In genomic region chr12:13389644-13390043, GRCm38 (mm10) we compare ENCODE assay signal across 29 mouse cellular contexts.
DNase-seq lines count a peak whose midpoint lies in the region; ATAC-seq and TF ChIP-seq lines count a peak whose summit lies in the region.
"Had no signal": no experiment of that assay in that cellular context is flagged by ENCODE, and none has a peak within 500 bp of the region (broad histone marks: within the 10 kb centered on the region; RNA-seq: fewer than 3 reads in every experiment).

No protein-coding gene starts in this region.

- no peaks in the 10 kb centered on the region for H3K4me1 ChIP-seq in hindbrain, embryonic 15.5 days (replicated peaks)
- no peaks in the 10 kb centered on the region for H3K4me1 ChIP-seq in hindbrain, embryonic 10.5 days (replicated peaks)
- no peaks in the 10 kb centered on the region for H3K4me1 ChIP-seq in midbrain, postnatal 0 days (ENCODE audit: insufficient read depth, low read length)
- no peaks in the 10 kb centered on the region for H3K4me1 ChIP-seq in midbrain, embryonic 10.5 days
- no peaks in the 10 kb centered on the region for H3K4me1 ChIP-seq in neural tube, embryonic 15.5 days
- H3K4me1 ChIP-seq: limb, embryonic 12.5 days; liver, embryonic 15.5 days; neural tube, embryonic 12.5 days; stomach, embryonic 15.5 days had no signal

- WGBS in hindbrain, embryonic 15.5 days = 58% methylated on average over 1 of the region's 1 CpGs
- WGBS in hindbrain, embryonic 10.5 days = 89% methylated on average over 1 of the region's 1 CpGs
- WGBS in midbrain, postnatal 0 days = 66% methylated on average over 1 of the region's 1 CpGs
- WGBS in midbrain, embryonic 10.5 days = 92% methylated on average over 1 of the region's 1 CpGs
- WGBS in neural tube, embryonic 15.5 days = 66% methylated on average over 1 of the region's 1 CpGs

- H3K36me3 ChIP-seq in hindbrain, embryonic 15.5 days = peaks cover 25% of the 10 kb centered on the region
- H3K36me3 ChIP-seq in hindbrain, embryonic 10.5 days = peaks cover 32% of the 10 kb centered on the region
- H3K36me3 ChIP-seq in midbrain, postnatal 0 days (ENCODE audit: insufficient read depth, low read length) = peaks cover 7% of the 10 kb centered on the region
- peaks cover 30% of the 10 kb centered on the region for H3K36me3 ChIP-seq in midbrain, embryonic 10.5 days
- H3K36me3 ChIP-seq in neural tube, embryonic 15.5 days = peaks cover 13% of the 10 kb centered on the region

- no peak overlapping the region for H3K27ac ChIP-seq in hindbrain, embryonic 15.5 days (replicated peaks)
- H3K27ac ChIP-seq in hindbrain, embryonic 10.5 days = no peak overlapping the region
- H3K27ac ChIP-seq in midbrain, postnatal 0 days (ENCODE audit: low read depth, low read length) = no peak overlapping the region
- H3K27ac ChIP-seq in midbrain, embryonic 10.5 days (replicated peaks) = no peak overlapping the region
- no peak overlapping the region for H3K27ac ChIP-seq in gastrocnemius, adult 2 months
- no peak overlapping the region for H3K27ac ChIP-seq in neural tube, embryonic 15.5 days (replicated peaks)
- H3K27ac ChIP-seq: kidney, postnatal 0 days; limb, embryonic 12.5 days; liver, embryonic 15.5 days; neural tube, embryonic 12.5 days; stomach, embryonic 15.5 days had no signal

- H3K4me2 ChIP-seq in hindbrain, embryonic 15.5 days = no peak overlapping the region
- H3K4me2 ChIP-seq in midbrain, postnatal 0 days (ENCODE audit: low read depth, low read length, poor library complexity, severe bottlenecking) = no peak overlapping the region
- H3K4me2 ChIP-seq in neural tube, embryonic 15.5 days = no peak overlapping the region
- H3K4me2 ChIP-seq: heart, embryonic 11.5 days; limb, embryonic 12.5 days; liver, embryonic 15.5 days; lung, embryonic 14.5 days; midbrain, embryonic 11.5 days; neural tube, embryonic 12.5 days; stomach, embryonic 15.5 days had no signal

- H3K9me3 ChIP-seq in hindbrain, embryonic 15.5 days = no peaks in the 10 kb centered on the region
- no peaks in the 10 kb centered on the region for H3K9me3 ChIP-seq in hindbrain, embryonic 10.5 days
- no peaks in the 10 kb centered on the region for H3K9me3 ChIP-seq in midbrain, postnatal 0 days (ENCODE audit: low read length)
- H3K9me3 ChIP-seq in midbrain, embryonic 10.5 days (replicated peaks) = no peaks in the 10 kb centered on the region
- no peaks in the 10 kb centered on the region for H3K9me3 ChIP-seq in neural tube, embryonic 15.5 days (replicated peaks)
- H3K9me3 ChIP-seq: G1E; limb, embryonic 12.5 days; liver, embryonic 15.5 days; neural tube, embryonic 12.5 days; stomach, embryonic 15.5 days had no signal

- intact Hi-C loops in gastrocnemius, adult 2 months (cut with DNase I) = no loop called here

- H3K27me3 ChIP-seq in hindbrain, embryonic 15.5 days = no peaks in the 10 kb centered on the region
- H3K27me3 ChIP-seq in hindbrain, embryonic 10.5 days (ENCODE audit: insufficient read depth, poor library complexity, severe bottlenecking) = no peaks in the 10 kb centered on the region
- no peaks in the 10 kb centered on the region for H3K27me3 ChIP-seq in midbrain, postnatal 0 days (ENCODE audit: insufficient read depth, low read length)
- no peaks in the 10 kb centered on the region for H3K27me3 ChIP-seq in midbrain, embryonic 10.5 days (ENCODE audit: low read depth, poor library complexity, severe bottlenecking)
- no peaks in the 10 kb centered on the region for H3K27me3 ChIP-seq in neural tube, embryonic 15.5 days (replicated peaks)
- H3K27me3 ChIP-seq: limb, embryonic 12.5 days; liver, embryonic 15.5 days; neural tube, embryonic 12.5 days; Patski; stomach, embryonic 15.5 days had no signal

- ATAC-seq in hindbrain, embryonic 15.5 days (ENCODE audit: low FRiP score, low read depth) = 0 out of 2 replicates have a peak, but pooled peaks have one; percentile 34
- ATAC-seq in midbrain, postnatal 0 days (ENCODE audit: low FRiP score) = no peak
- no peak for ATAC-seq in neural tube, embryonic 15.5 days (ENCODE audit: low FRiP score)
- ATAC-seq: forebrain, embryonic 14.5 days; inflammation-experienced regulatory T-cells, adult 6 months; midbrain, embryonic 16.5 days; Patski had no signal

- TF ChIP-seq CTCF in midbrain, postnatal 0 days (IDR thresholded peaks at IDR 0.05) = no peak
- TF ChIP-seq CTCF in gastrocnemius, adult 2 months (IDR thresholded peaks at IDR 0.05) = no peak

- no peak overlapping the region for H3K9ac ChIP-seq in hindbrain, embryonic 15.5 days
- no peak overlapping the region for H3K9ac ChIP-seq in midbrain, postnatal 0 days (replicated peaks; ENCODE audit: low read length, poor library complexity, severe bottlenecking)
- H3K9ac ChIP-seq in neural tube, embryonic 15.5 days (replicated peaks) = no peak overlapping the region
- H3K9ac ChIP-seq: limb, embryonic 12.5 days; liver, embryonic 15.5 days; lung, embryonic 14.5 days; neural tube, embryonic 12.5 days; stomach, embryonic 15.5 days had no signal

- DNase-seq in adrenal gland, postnatal 14 days = peak; percentile 8
- no peak for DNase-seq in adrenal gland, adult (ENCODE audit: inconsistent age in 2 of 2, low spot score in 1 of 2)
- DNase-seq in hindbrain, embryonic 10.5 days (ENCODE audit: low spot score) = no peak
- peak; percentile 47 for DNase-seq in midbrain, postnatal 0 days (ENCODE audit: low spot score)
- no peak for DNase-seq in midbrain, embryonic 10.5 days (ENCODE audit: low spot score)
- no peak for DNase-seq in gastrocnemius, adult 2 months
- DNase-seq: cerebellum, adult 18-20 months; gastrocnemius, postnatal 36 days; heart, adult 18-20 months; heart, postnatal 36 days; kidney, adult 8-10 months; kidney, postnatal 4 days; lung, embryonic 14.5 days; right cerebral cortex, postnatal 25 days had no signal

- H3K4me3 ChIP-seq in hindbrain, embryonic 15.5 days = no peak overlapping the region
- H3K4me3 ChIP-seq in hindbrain, embryonic 10.5 days = no peak overlapping the region
- no peak overlapping the region for H3K4me3 ChIP-seq in midbrain, postnatal 0 days (ENCODE audit: low read depth, low read length)
- no peak overlapping the region for H3K4me3 ChIP-seq in midbrain, embryonic 10.5 days
- H3K4me3 ChIP-seq in gastrocnemius, adult 2 months = no peak overlapping the region
- H3K4me3 ChIP-seq in neural tube, embryonic 15.5 days (replicated peaks) = no peak overlapping the region
- H3K4me3 ChIP-seq: limb, embryonic 12.5 days; liver, embryonic 15.5 days; myocyte; neural tube, embryonic 12.5 days; stomach, embryonic 15.5 days had no signal

Comparison
In these comparisons a context has a peak if more than half of its experiments do, and no peak if none do; other contexts are left out.
1. DNase-seq: peak in adrenal gland, postnatal 14 days (single experiment) and midbrain, postnatal 0 days (single experiment); none in adrenal gland, adult (0 of 2), hindbrain, embryonic 10.5 days (single experiment), midbrain, embryonic 10.5 days (single experiment) and gastrocnemius, adult 2 months (single experiment).